Mouse (Mus musculus): ENCODE results near the gene Cntn3. TPM values are rescaled to one million over a fixed set of nuclear protein-coding genes. Genes with fewer than 3 reads are reported as not detected.
"Not testable (repeated sequence)": the region's sequence is repeated elsewhere in the genome, so short reads cannot be mapped to it uniquely, and the experiment has no call there.

The Cntn3 gene
- polyA plus RNA-seq (2014; fragmentation: Nextera tagmentation; extraction: Ambion mirVana) = 4.6 and 4.9 TPM in 2 replicates

DNA sequence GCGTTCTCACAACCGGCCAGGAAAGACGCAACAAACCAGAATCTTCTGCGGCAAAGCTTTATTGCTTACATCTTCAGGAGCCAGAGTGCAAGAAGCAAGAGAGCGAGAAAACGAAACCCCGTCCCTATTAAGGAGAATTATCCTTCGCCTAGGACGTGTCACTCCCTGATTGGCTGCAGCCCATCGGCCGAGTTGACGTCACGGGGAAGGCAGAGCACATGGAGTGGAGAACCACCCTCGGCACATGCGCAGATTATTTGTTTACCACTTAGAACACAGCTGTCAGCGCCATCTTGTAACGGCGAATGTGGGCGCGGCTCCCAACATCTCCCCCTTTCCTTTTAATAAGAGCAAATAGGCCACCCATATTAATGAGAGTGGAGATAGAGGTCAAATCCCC, at the start of gene Cntn3:
TSS of gene Cntn3 (minus strand) at position 101 of the 400 bp plus-strand sequence.
- H3K4me3 ChIP-seq (ENCODE audit: low read depth, low read length); ATAC-seq (ENCODE audit: insufficient number of reproducible peaks, insufficient read depth, low FRiP score, low read depth); H3K36me3 ChIP-seq (ENCODE audit: control insufficient read depth, insufficient read depth, low read length); H3K9ac ChIP-seq (replicated peaks; ENCODE audit: low read depth, low read length); H3K4me1 ChIP-seq (ENCODE audit: control insufficient read depth, insufficient read depth, low read length); H3K27ac ChIP-seq (ENCODE audit: low read length); H3K27me3 ChIP-seq (ENCODE audit: control insufficient read depth, insufficient read depth, low read length); H3K4me2 ChIP-seq (replicated peaks; ENCODE audit: low read depth, low read length); H3K9me3 ChIP-seq (ENCODE audit: control insufficient read depth, low read depth, low read length): not testable (repeated sequence)
- WGBS = 100% methylated on average over 4 of the region's 20 CpGs

DNA sequence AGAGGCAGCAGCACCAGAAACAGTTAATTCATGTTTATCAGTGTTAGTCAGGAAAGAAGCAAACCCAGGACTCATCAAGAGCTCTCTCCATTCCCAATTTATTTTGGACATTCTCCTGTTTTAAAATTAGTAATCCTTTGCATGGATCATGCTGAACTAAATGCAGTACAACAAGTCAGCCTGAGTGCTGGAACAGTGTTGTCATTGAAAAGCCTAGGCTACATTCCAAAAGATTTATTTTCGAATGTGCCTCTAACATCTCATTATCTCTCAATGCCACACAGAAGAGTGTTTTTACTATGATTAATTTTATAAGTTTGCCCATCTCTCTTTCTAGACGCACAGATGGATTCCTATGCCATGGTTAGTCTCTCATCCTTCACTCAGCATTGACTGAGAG, 27.9 kb upstream of the Cntn3 start:
- Histone ChIP-seq H3K9ac (replicated peaks; ENCODE audit: low read depth, low read length) (no peak overlapping the region), H3K4me1 (ENCODE audit: control insufficient read depth, insufficient read depth, low read length) (no peaks in the 10 kb centered on the region), H3K4me2 (replicated peaks; ENCODE audit: low read depth, low read length) (no peak overlapping the region), H3K27ac (ENCODE audit: low read length) (no peak overlapping the region), H3K36me3 (ENCODE audit: control insufficient read depth, insufficient read depth, low read length) (no peaks in the 10 kb centered on the region), H3K27me3 (ENCODE audit: control insufficient read depth, insufficient read depth, low read length) (no peaks in the 10 kb centered on the region), H3K4me3 (ENCODE audit: low read depth, low read length) (no peak overlapping the region), H3K9me3 (ENCODE audit: control insufficient read depth, low read depth, low read length) (no peaks in the 10 kb centered on the region)
- ATAC-seq (ENCODE audit: insufficient number of reproducible peaks, insufficient read depth, low FRiP score, low read depth) = no peak
- 56% methylated on average over 2 of the region's 2 CpGs for WGBS

DNA sequence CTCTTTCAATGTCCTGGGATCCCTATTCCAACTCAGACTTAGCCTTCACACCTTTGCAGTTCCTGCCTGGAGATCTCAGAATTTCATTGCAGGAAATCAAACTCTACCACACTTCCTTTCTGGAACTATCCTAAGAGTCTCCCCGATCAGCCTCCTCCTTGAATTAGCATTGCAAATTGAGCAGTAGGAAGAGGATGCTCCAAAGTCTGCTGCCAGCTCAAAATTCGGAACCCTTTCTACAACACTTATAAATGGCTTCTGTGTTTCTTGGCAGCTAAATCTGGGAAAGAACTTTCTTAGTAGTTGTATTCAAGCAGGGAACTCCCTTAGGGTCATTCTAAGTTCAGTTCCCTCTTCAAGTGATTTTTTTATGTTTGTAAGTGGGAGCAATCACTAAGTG, 24.9 kb upstream of the Cntn3 start:
- H3K4me3 ChIP-seq (ENCODE audit: low read depth, low read length) = no peak overlapping the region
- no peak for ATAC-seq (ENCODE audit: insufficient number of reproducible peaks, insufficient read depth, low FRiP score, low read depth)
- H3K9me3 ChIP-seq (ENCODE audit: control insufficient read depth, low read depth, low read length) = no peaks in the 10 kb centered on the region
- WGBS = 53% methylated on average over 2 of the region's 2 CpGs
- H3K27ac ChIP-seq (ENCODE audit: low read length) = no peak overlapping the region
- no peak overlapping the region for H3K4me2 ChIP-seq (replicated peaks; ENCODE audit: low read depth, low read length)
- H3K9ac ChIP-seq (replicated peaks; ENCODE audit: low read depth, low read length) = no peak overlapping the region
- H3K4me1 ChIP-seq (ENCODE audit: control insufficient read depth, insufficient read depth, low read length) = no peaks in the 10 kb centered on the region
- no peaks in the 10 kb centered on the region for H3K27me3 ChIP-seq (ENCODE audit: control insufficient read depth, insufficient read depth, low read length)
- no peaks in the 10 kb centered on the region for H3K36me3 ChIP-seq (ENCODE audit: control insufficient read depth, insufficient read depth, low read length)

DNA sequence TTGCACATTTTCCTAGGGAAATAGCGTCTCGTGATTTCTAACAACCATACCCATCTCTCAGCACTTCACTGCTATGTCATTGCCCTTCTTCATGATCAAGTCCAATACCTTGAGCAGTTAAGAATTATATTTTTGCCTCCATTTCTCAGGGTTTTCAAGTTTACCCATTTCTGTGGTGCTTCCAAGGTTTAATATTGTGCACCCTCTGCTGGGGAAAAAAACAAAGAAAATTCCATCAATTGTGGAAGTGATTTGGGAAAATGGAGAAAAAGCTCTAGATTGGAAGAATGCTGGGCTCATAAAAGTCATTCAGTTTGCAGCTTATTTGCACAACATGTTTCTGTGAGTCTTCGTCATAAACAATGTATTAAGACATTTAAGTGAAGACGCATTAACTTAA, 17.2 kb upstream of the Cntn3 start:
- no peaks in the 10 kb centered on the region for H3K27me3 ChIP-seq (ENCODE audit: control insufficient read depth, insufficient read depth, low read length)
- no peak overlapping the region for H3K9ac ChIP-seq (replicated peaks; ENCODE audit: low read depth, low read length)
- no peak overlapping the region for H3K4me2 ChIP-seq (replicated peaks; ENCODE audit: low read depth, low read length)
- no peak for ATAC-seq (ENCODE audit: insufficient number of reproducible peaks, insufficient read depth, low FRiP score, low read depth)
- no peaks in the 10 kb centered on the region for H3K4me1 ChIP-seq (ENCODE audit: control insufficient read depth, insufficient read depth, low read length)
- H3K4me3 ChIP-seq (ENCODE audit: low read depth, low read length) = no peak overlapping the region
- H3K9me3 ChIP-seq (ENCODE audit: control insufficient read depth, low read depth, low read length) = no peaks in the 10 kb centered on the region
- no peaks in the 10 kb centered on the region for H3K36me3 ChIP-seq (ENCODE audit: control insufficient read depth, insufficient read depth, low read length)
- 91% methylated on average over 4 of the region's 4 CpGs for WGBS
- H3K27ac ChIP-seq (ENCODE audit: low read length) = no peak overlapping the region

DNA sequence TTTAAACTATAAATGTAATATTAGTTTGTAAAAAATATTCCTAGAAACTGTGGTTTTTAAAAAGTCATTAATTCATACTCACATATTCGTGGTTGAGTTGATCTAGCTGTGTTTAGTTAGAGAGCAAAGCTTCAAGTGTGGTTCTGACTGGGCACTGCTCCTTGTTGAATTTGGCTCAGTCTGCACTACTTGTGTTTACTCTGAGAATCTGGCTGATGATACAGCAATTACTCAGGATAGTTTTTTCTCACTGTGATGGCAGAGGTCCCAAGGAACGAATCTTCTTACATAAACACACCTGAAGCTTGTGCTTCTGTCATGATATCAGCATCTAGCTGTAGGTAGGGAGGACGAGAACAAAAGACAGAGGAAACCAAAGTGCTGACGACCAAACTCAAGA, 16.4 kb upstream of the Cntn3 start:
- H3K9ac ChIP-seq (replicated peaks; ENCODE audit: low read depth, low read length) = no peak overlapping the region
- 21% methylated on average over 4 of the region's 4 CpGs for WGBS
- no peaks in the 10 kb centered on the region for H3K27me3 ChIP-seq (ENCODE audit: control insufficient read depth, insufficient read depth, low read length)
- no peak overlapping the region for H3K4me2 ChIP-seq (replicated peaks; ENCODE audit: low read depth, low read length)
- no peaks in the 10 kb centered on the region for H3K9me3 ChIP-seq (ENCODE audit: control insufficient read depth, low read depth, low read length)
- ATAC-seq (ENCODE audit: insufficient number of reproducible peaks, insufficient read depth, low FRiP score, low read depth) = no peak
- H3K36me3 ChIP-seq (ENCODE audit: control insufficient read depth, insufficient read depth, low read length) = no peaks in the 10 kb centered on the region
- no peak overlapping the region for H3K4me3 ChIP-seq (ENCODE audit: low read depth, low read length)
- H3K27ac ChIP-seq (ENCODE audit: low read length) = no peak overlapping the region
- H3K4me1 ChIP-seq (ENCODE audit: control insufficient read depth, insufficient read depth, low read length) = no peaks in the 10 kb centered on the region

DNA sequence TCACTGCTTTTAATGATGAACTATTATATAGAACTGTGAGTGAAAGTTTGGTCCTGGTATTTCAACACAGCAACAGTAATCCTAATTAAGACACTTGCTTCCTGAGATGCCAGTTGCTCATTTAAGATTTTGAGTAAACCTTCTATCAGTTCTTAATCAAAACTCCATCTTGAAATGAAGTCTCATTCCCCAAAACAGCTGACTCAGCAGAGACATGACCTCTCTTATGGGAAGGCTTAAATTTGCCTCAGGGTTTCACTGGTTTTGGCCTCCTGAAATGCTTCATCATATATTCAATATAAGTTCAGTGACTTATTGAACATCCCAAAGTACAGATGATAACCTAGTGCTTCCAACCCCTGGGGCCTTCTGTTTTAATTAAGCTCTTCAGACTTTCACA, 13.2 kb upstream of the Cntn3 start:
- no peak overlapping the region for H3K27ac ChIP-seq (ENCODE audit: low read length)
- H3K4me1 ChIP-seq (ENCODE audit: control insufficient read depth, insufficient read depth, low read length) = no peaks in the 10 kb centered on the region
- no peaks in the 10 kb centered on the region for H3K36me3 ChIP-seq (ENCODE audit: control insufficient read depth, insufficient read depth, low read length)
- ATAC-seq (ENCODE audit: insufficient number of reproducible peaks, insufficient read depth, low FRiP score, low read depth) = no peak
- H3K9me3 ChIP-seq (ENCODE audit: control insufficient read depth, low read depth, low read length) = no peaks in the 10 kb centered on the region
- no peak overlapping the region for H3K4me3 ChIP-seq (ENCODE audit: low read depth, low read length)
- H3K9ac ChIP-seq (replicated peaks; ENCODE audit: low read depth, low read length) = no peak overlapping the region
- no peaks in the 10 kb centered on the region for H3K27me3 ChIP-seq (ENCODE audit: control insufficient read depth, insufficient read depth, low read length)
- no peak overlapping the region for H3K4me2 ChIP-seq (replicated peaks; ENCODE audit: low read depth, low read length)

DNA sequence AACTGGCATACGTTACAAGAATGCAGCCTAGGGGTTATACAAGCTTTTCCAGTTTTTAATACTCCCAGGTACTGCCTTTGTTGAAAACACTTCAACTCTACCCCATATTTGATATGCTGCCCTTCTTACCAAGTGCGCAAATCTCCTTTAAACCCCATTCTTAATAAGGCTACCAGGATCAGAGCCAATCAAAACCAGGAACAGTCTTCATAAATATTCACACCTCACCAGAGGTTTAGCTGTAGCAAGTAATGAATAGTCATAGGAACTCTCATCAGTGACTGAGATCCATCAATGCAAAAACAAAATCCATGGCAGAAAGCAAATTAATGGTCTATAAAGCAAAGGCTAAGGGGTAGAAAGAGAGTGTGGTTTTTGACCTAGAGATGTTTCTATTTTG, 10.7 kb upstream of the Cntn3 start:
- Histone ChIP-seq H3K27me3 (ENCODE audit: control insufficient read depth, insufficient read depth, low read length) (no peaks in the 10 kb centered on the region), H3K27ac (ENCODE audit: low read length) (no peak overlapping the region), H3K4me1 (ENCODE audit: control insufficient read depth, insufficient read depth, low read length) (no peaks in the 10 kb centered on the region), H3K36me3 (ENCODE audit: control insufficient read depth, insufficient read depth, low read length) (no peaks in the 10 kb centered on the region), H3K9ac (replicated peaks; ENCODE audit: low read depth, low read length) (no peak overlapping the region), H3K4me3 (ENCODE audit: low read depth, low read length) (no peak overlapping the region), H3K9me3 (ENCODE audit: control insufficient read depth, low read depth, low read length) (no peaks in the 10 kb centered on the region), H3K4me2 (replicated peaks; ENCODE audit: low read depth, low read length) (no peak overlapping the region)
- 87% methylated on average over 2 of the region's 2 CpGs for WGBS
- ATAC-seq (ENCODE audit: insufficient number of reproducible peaks, insufficient read depth, low FRiP score, low read depth) = no peak

DNA sequence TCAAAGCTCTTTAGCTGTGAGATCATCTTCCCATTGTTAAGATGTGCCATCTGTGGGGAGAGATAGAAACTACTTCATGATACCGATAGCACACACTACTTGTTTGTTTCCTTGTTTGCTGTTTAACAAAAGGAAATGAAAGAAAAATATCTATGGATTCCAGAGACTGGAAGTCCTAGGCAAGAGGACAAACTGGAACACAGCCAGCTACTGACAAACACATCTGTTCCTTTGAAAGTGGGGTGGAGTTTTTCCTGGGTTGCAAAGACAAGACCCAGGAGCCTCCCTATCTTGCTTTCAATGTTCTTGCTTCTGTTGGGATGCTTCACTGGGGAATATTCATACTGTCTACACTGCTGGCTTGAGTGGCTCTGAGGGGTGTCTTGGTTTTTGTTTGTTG, 5.4 kb downstream of the Cntn3 start:
- H3K9me3 ChIP-seq (ENCODE audit: control insufficient read depth, low read depth, low read length) = no peaks in the 10 kb centered on the region
- no peaks in the 10 kb centered on the region for H3K36me3 ChIP-seq (ENCODE audit: control insufficient read depth, insufficient read depth, low read length)
- 0 out of 2 replicates have a peak, but pooled peaks cover 3% of the 10 kb centered on the region for H3K4me1 ChIP-seq (ENCODE audit: control insufficient read depth, insufficient read depth, low read length)
- no peak overlapping the region for H3K4me3 ChIP-seq (ENCODE audit: low read depth, low read length)
- WGBS = 60% methylated on average over 1 of the region's 1 CpGs
- ATAC-seq (ENCODE audit: insufficient number of reproducible peaks, insufficient read depth, low FRiP score, low read depth) = no peak
- no peak overlapping the region for H3K9ac ChIP-seq (replicated peaks; ENCODE audit: low read depth, low read length)
- H3K27ac ChIP-seq (ENCODE audit: low read length) = no peak overlapping the region
- no peak overlapping the region for H3K4me2 ChIP-seq (replicated peaks; ENCODE audit: low read depth, low read length)
- no peaks in the 10 kb centered on the region for H3K27me3 ChIP-seq (ENCODE audit: control insufficient read depth, insufficient read depth, low read length)

DNA sequence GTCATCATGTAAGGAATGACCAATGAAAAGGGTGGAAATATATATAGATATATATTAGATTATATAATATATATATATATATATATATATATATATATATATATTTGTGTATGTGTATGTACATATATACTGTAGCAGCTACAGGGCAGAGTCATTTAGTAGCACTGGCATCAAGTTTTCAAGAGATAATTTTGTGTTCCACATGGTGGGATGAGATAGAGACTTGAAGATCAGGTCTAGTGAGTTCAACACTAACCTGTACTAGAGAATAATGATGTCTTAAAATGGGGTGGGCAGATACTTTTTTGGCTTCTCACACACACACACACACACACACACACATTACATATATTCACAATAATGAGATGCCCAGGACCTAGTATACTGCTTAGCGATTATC, 7.7 kb downstream of the Cntn3 start:
- H3K4me3 ChIP-seq (ENCODE audit: low read depth, low read length) = no peak overlapping the region
- no peaks in the 10 kb centered on the region for H3K27me3 ChIP-seq (ENCODE audit: control insufficient read depth, insufficient read depth, low read length)
- no peak for ATAC-seq (ENCODE audit: insufficient number of reproducible peaks, insufficient read depth, low FRiP score, low read depth)
- H3K4me1 ChIP-seq (ENCODE audit: control insufficient read depth, insufficient read depth, low read length) = 0 out of 2 replicates have a peak, but pooled peaks cover 3% of the 10 kb centered on the region
- H3K27ac ChIP-seq (ENCODE audit: low read length) = no peak overlapping the region
- no peaks in the 10 kb centered on the region for H3K9me3 ChIP-seq (ENCODE audit: control insufficient read depth, low read depth, low read length)
- no peak overlapping the region for H3K4me2 ChIP-seq (replicated peaks; ENCODE audit: low read depth, low read length)
- H3K9ac ChIP-seq (replicated peaks; ENCODE audit: low read depth, low read length) = no peak overlapping the region
- H3K36me3 ChIP-seq (ENCODE audit: control insufficient read depth, insufficient read depth, low read length) = no peaks in the 10 kb centered on the region
- 88% methylated on average over 1 of the region's 1 CpGs for WGBS

All from stomach, embryonic 14.5 days (tissue).